Mouse (Mus musculus) cerebellum, postnatal 25 days (tissue): ENCODE results near the gene Best3.

Experiments used
- DNase-seq, 2 experiments: peaks; one replicate each; pipeline ENCODE4 v3.0.0; 2021; ENCODE audit warnings: mixed read lengths in 2 of 2

Best3 gene

GRCm38 (mm10) chr10:116986264-116987082, at the start of gene Best3:
Gene Best3, plus strand, starts transcription at chr10:116986314.
- DNase-seq = no peak

- DNase-seq = peak; percentile 24 to 51
Measured at GRCm38 (mm10) chr10:116943025-116943424, 43.1 kb upstream of the Best3 start.

- DNase-seq = no peak
Measured at GRCm38 (mm10) chr10:116944144-116944543, 42.0 kb upstream of the Best3 start.

- no peak for DNase-seq
Measured at GRCm38 (mm10) chr10:116944940-116945339, 41.2 kb upstream of the Best3 start.

- DNase-seq = no peak
Measured at GRCm38 (mm10) chr10:116948414-116948813, 37.7 kb upstream of the Best3 start.

GRCm38 (mm10) chr10:116949111-116950008, 36.8 kb upstream of the Best3 start:
- peak in 1 of 2 experiments; percentile 63 for DNase-seq

- DNase-seq = peak; percentile 94 to 97
Measured at GRCm38 (mm10) chr10:116950009-116950769, 35.9 kb upstream of the Best3 start, which contains the start of gene Rab3ip. Gene Rab3ip, minus strand, starts transcription at chr10:116950769.

- no peak for DNase-seq
Measured at GRCm38 (mm10) chr10:116950886-116951285, 35.2 kb upstream of the Best3 start.

GRCm38 (mm10) chr10:116955191-116955590, 30.9 kb upstream of the Best3 start:
- DNase-seq = no peak

GRCm38 (mm10) chr10:116956483-116957158, 29.5 kb upstream of the Best3 start:
- DNase-seq = no peak

- DNase-seq = no peak
Measured at GRCm38 (mm10) chr10:116957867-116958551, 28.1 kb upstream of the Best3 start.

- no peak for DNase-seq
Measured at GRCm38 (mm10) chr10:116962152-116962551, 24.0 kb upstream of the Best3 start.

- no peak for DNase-seq
Measured at GRCm38 (mm10) chr10:116962803-116963202, 23.3 kb upstream of the Best3 start.

GRCm38 (mm10) chr10:116964084-116964483, 22.0 kb upstream of the Best3 start:
- DNase-seq = no peak

- DNase-seq = no peak
Measured at GRCm38 (mm10) chr10:116964571-116964970, 21.5 kb upstream of the Best3 start.

GRCm38 (mm10) chr10:116965297-116965696, 20.8 kb upstream of the Best3 start:
- DNase-seq = no peak

GRCm38 (mm10) chr10:116966065-116966464, 20.0 kb upstream of the Best3 start:
- DNase-seq = no peak

GRCm38 (mm10) chr10:116968741-116969140, 17.4 kb upstream of the Best3 start:
- no peak for DNase-seq

GRCm38 (mm10) chr10:116972509-116972908, 13.6 kb upstream of the Best3 start, which contains the start of gene Gm10271:
Gene Gm10271, minus strand, starts transcription at chr10:116972609.
- no peak for DNase-seq

GRCm38 (mm10) chr10:116977455-116977854, 8.7 kb upstream of the Best3 start:
- no peak for DNase-seq

- DNase-seq = no peak
Measured at GRCm38 (mm10) chr10:116977858-116978257, 8.3 kb upstream of the Best3 start.
